Mouse (Mus musculus) megakaryocyte, adult 5-6 weeks (primary cell): ENCODE data around the gene Akt1s1. TPM values are rescaled to one million over a fixed set of nuclear protein-coding genes. Genes with fewer than 3 reads are reported as not detected.
"Not testable (repeated sequence)": the region's sequence is repeated elsewhere in the genome, so short reads cannot be mapped to it uniquely, and the experiment has no call there.

Experiments
- ATAC-seq: 2 replicates; pipeline ENCODE4 v1.8.0; 2016; ENCODE audit warnings: mild to moderate bottlenecking, inconsistent platforms; ENCODE audit not compliant: poor library complexity, severe bottlenecking
- total RNA-seq, 2 experiments: library from RNA; stranded (forward) in 1 of 2; stranded (reverse) in 1 of 2; fragments of 153-499, 151-499 nt in 1 of 2; fragments of 221-1000, 200-1000 nt in 1 of 2; gene quantifications; 2 replicates each; pipeline versions ENCODE4 v1.2.3 to v1.2.4; 2015 to 2017

The Akt1s1 gene
- total RNA-seq, 2 experiments from 2014 or later: 6.5 to 9.6 TPM

GRCm38 (mm10) chr7:44867802-44868201, 19.0 kb downstream of the Akt1s1 start:
- no peak for ATAC-seq

- no peak for ATAC-seq
These were observed 19.7 kb downstream of the Akt1s1 start for GRCm38 (mm10) chr7:44868465-44868864.

GRCm38 (mm10) chr7:44868919-44869696, 20.3 kb downstream of the Akt1s1 start:
- ATAC-seq: peak; percentile 19; the same call in 1 of the 2 replicates

GRCm38 (mm10) chr7:44869697-44870528, 21.1 kb downstream of the Akt1s1 start, which contains the start of gene Ptov1:
Gene Ptov1, minus strand, starts transcription at chr7:44869788.
- peak; percentile 69 for ATAC-seq

GRCm38 (mm10) chr7:44870614-44871013, 21.8 kb downstream of the Akt1s1 start:
- no peak for ATAC-seq

- no peak for ATAC-seq
These were observed 22.4 kb downstream of the Akt1s1 start for GRCm38 (mm10) chr7:44871181-44871580.

GRCm38 (mm10) chr7:44871774-44872173, 23.0 kb downstream of the Akt1s1 start:
- ATAC-seq: not testable (repeated sequence)

- ATAC-seq: no peak
These were observed 29.0 kb downstream of the Akt1s1 start for GRCm38 (mm10) chr7:44877833-44878232.

- ATAC-seq: no peak
These were observed 34.2 kb downstream of the Akt1s1 start for GRCm38 (mm10) chr7:44883036-44883435.

GRCm38 (mm10) chr7:44884637-44885036, 35.8 kb downstream of the Akt1s1 start:
- no peak for ATAC-seq

- peak; percentile 79 for ATAC-seq
These were observed 38.2 kb downstream of the Akt1s1 start for GRCm38 (mm10) chr7:44886964-44887363.

- ATAC-seq: no peak
These were observed 39.7 kb downstream of the Akt1s1 start for GRCm38 (mm10) chr7:44888256-44889105.

GRCm38 (mm10) chr7:44890180-44890579, 41.4 kb downstream of the Akt1s1 start:
- ATAC-seq: no peak

GRCm38 (mm10) chr7:44890737-44891136, 41.9 kb downstream of the Akt1s1 start:
- ATAC-seq: no peak

GRCm38 (mm10) chr7:44891611-44892010, 42.8 kb downstream of the Akt1s1 start:
- ATAC-seq: no peak

- ATAC-seq: peak; percentile 80
These were observed 43.6 kb downstream of the Akt1s1 start, which contains the start of gene Med25 for GRCm38 (mm10) chr7:44892276-44892921. Gene Med25, minus strand, starts transcription at chr7:44892712.

GRCm38 (mm10) chr7:44893197-44893596, 44.4 kb downstream of the Akt1s1 start:
- ATAC-seq: no peak

GRCm38 (mm10) chr7:44894175-44894574, 45.4 kb downstream of the Akt1s1 start:
- ATAC-seq: no peak

GRCm38 (mm10) chr7:44895206-44895592, 46.4 kb downstream of the Akt1s1 start:
- no peak for ATAC-seq
